Mouse (Mus musculus) limb, embryonic 12.5 days (tissue): Measurements from ENCODE around the gene Slc15a1. TPM values are rescaled to one million over a fixed set of nuclear protein-coding genes. Genes with fewer than 3 reads are reported as not detected.

Source experiments
- ATAC-seq: fragments of 200-750 bp; cut with Nextera tagmentation; 2 replicates; pipeline ENCODE4 v1.8.0; 2017; ENCODE audit warnings: low read depth, moderate TSS enrichment; ENCODE audit not compliant: insufficient number of reproducible peaks, insufficient read depth, low FRiP score, low TSS enrichment
- H3K27ac ChIP-seq: fragments of 300-500 bp; sonication (generic); 2 replicates; pipeline ENCODE4 v1.5.1; 2016; ENCODE audit warnings: mild to moderate bottlenecking, moderate library complexity
- H3K27me3 ChIP-seq: fragments of 300-500 bp; sonication (generic); 2 replicates; pipeline ENCODE4 v1.6.1; 2016; ENCODE audit warnings: mild to moderate bottlenecking, moderate library complexity
- H3K36me3 ChIP-seq: fragments of 300-500 bp; sonication (generic); 2 replicates; pipeline ENCODE4 v1.6.1; 2016; ENCODE audit warnings: mild to moderate bottlenecking, moderate library complexity
- H3K4me1 ChIP-seq: fragments of 300-500 bp; sonication (generic); replicated peaks from 2 replicates; pipeline ENCODE4 v1.6.1; 2016
- H3K4me2 ChIP-seq: fragments of 300-500 bp; sonication (generic); 2 replicates; pipeline ENCODE4 v1.6.1; 2016; ENCODE audit warnings: mild to moderate bottlenecking, moderate library complexity
- H3K4me3 ChIP-seq: fragments of 300-500 bp; sonication (generic); replicated peaks from 2 replicates; pipeline ENCODE4 v1.5.1; 2016; ENCODE audit warnings: mild to moderate bottlenecking
- H3K9ac ChIP-seq: fragments of 300-500 bp; sonication (generic); replicated peaks from 2 replicates; pipeline ENCODE4 v1.6.1; 2016; ENCODE audit warnings: mild to moderate bottlenecking, moderate library complexity
- H3K9me3 ChIP-seq: fragments of 300-500 bp; sonication (generic); 2 replicates; pipeline ENCODE4 v1.6.1; 2016; ENCODE audit warnings: mild to moderate bottlenecking, moderate library complexity
- WGBS: fragments of 180-500 bp; shearing (Covaris S2); methylation state at CpG from one replicate; pipeline ENCODE4 v1.1.7; 2016; 5-methylcytosine and 5-hydroxymethylcytosine counted together
- polyA plus RNA-seq: library from polyadenylated mRNA; unstranded; fragments of >200 nt; fragmentation: Nextera tagmentation; extraction: Ambion mirVana; gene quantifications from 2 replicates; pipeline ENCODE4 v1.2.1, GENCODE M21; 2016

Slc15a1 gene
- polyA plus RNA-seq, 1 experiment from 2014 or later: not detected

- H3K4me3 ChIP-seq: no peak overlapping the region
- peaks cover 18% of the 10 kb centered on the region for H3K4me1 ChIP-seq
- 0 out of 2 replicates have a peak, but pooled peaks cover 3% of the 10 kb centered on the region for H3K27me3 ChIP-seq
- no peaks in the 10 kb centered on the region for H3K9me3 ChIP-seq
- WGBS: 69% methylated on average over 3 of the region's 3 CpGs
- no peak for ATAC-seq
- H3K9ac ChIP-seq: no peak overlapping the region
- no peak overlapping the region for H3K4me2 ChIP-seq
- H3K36me3 ChIP-seq: no peaks in the 10 kb centered on the region
- H3K27ac ChIP-seq: no peak overlapping the region
Measured at GRCm38 (mm10) chr14:121493712-121494111, 11.3 kb downstream of the Slc15a1 start.

DNA sequence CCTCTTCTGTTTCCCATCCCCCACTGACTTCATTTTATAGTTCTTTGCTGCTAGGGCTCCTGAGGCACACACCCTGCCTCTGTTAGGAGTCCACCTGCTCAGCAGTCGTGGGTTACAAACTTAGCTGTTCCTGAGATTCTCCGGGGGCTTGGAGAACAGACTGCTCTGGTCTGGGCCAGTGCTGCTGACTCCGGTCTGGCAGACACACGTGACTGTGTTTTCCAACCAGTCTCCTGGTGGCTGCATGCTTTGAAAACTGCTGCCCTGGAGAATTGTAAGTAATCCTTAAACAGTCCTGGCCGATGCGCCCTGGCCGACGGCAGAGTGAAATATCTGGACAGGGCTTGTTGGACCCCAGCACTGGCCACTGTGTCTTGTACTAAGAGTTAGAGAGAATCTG lies 12.7 kb downstream of the Slc15a1 start:
- 45% methylated on average over 8 of the region's 8 CpGs for WGBS
- ATAC-seq: no peak
- H3K4me2 ChIP-seq: 0 out of 2 replicates have a peak overlapping the region, but pooled peaks have one; percentile 13

DNA sequence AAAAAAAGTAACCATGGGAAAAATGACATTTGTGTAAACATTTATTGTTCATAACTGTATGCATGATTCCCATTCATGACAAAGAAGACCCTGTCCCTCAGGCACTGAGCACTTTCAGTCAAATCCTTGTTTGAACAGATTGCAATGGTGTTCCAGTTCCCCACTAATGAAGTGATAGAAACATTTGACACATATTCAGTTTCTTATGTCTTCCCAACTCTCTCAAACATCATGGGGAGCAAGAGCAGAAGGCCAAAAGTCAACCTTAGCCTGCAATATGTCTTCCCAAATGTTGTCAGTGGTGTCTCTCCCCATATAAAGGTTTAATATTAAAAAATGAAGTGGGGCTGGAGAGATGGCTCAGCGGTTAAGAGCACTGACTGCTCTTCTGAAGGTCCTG lies 19.3 kb downstream of the Slc15a1 start:
- Histone ChIP-seq H3K9ac (no peak overlapping the region), H3K4me2 (no peak overlapping the region), H3K27ac (no peak overlapping the region), H3K4me1 (no peaks in the 10 kb centered on the region), H3K9me3 (no peaks in the 10 kb centered on the region), H3K36me3 (no peaks in the 10 kb centered on the region), H3K27me3 (no peaks in the 10 kb centered on the region), H3K4me3 (no peak overlapping the region)
- no peak for ATAC-seq
- WGBS: 89% methylated on average over 1 of the region's 1 CpGs

More for the DNA sequence above, 12.7 kb downstream of the Slc15a1 start:
- 0 out of 2 replicates have a peak, but pooled peaks cover 3% of the 10 kb centered on the region for H3K27me3 ChIP-seq
- H3K27ac ChIP-seq: peak overlapping the region; percentile 7; the same call in 1 of the 2 replicates
- no peak overlapping the region for H3K9ac ChIP-seq
- no peak overlapping the region for H3K4me3 ChIP-seq
- no peaks in the 10 kb centered on the region for H3K36me3 ChIP-seq
- H3K4me1 ChIP-seq: peaks cover 18% of the 10 kb centered on the region
- no peaks in the 10 kb centered on the region for H3K9me3 ChIP-seq

- Histone ChIP-seq H3K4me2 (no peak overlapping the region), H3K4me1 (no peaks in the 10 kb centered on the region), H3K4me3 (no peak overlapping the region), H3K9me3 (no peaks in the 10 kb centered on the region), H3K27me3 (no peaks in the 10 kb centered on the region), H3K27ac (no peak overlapping the region), H3K36me3 (no peaks in the 10 kb centered on the region), H3K9ac (no peak overlapping the region)
- 88% methylated on average over 3 of the region's 3 CpGs for WGBS
- ATAC-seq: no peak
Measured at GRCm38 (mm10) chr14:121484436-121484835, 20.6 kb downstream of the Slc15a1 start.

DNA sequence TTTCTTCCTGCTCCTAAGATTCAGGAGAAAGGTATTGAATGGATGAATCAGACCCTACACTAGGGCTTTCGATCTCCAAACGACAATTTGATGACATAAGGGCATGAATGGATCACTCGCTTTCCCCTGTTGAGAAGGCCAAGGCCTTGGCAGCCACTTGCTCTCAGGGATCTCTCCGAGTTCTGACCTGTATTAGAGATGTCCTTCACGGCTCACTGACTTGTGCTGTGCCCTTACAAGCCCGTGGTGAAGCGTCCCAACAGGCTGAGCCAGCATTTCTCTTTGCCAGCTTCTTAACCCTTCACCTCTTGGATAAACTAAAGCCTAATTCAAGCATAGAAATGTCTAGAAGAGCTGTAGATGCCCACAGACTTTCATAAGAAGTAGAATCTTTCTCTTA lies 22.9 kb downstream of the Slc15a1 start:
- Histone ChIP-seq H3K27me3 (no peaks in the 10 kb centered on the region), H3K4me3 (no peak overlapping the region), H3K36me3 (no peaks in the 10 kb centered on the region), H3K9me3 (no peaks in the 10 kb centered on the region), H3K27ac (no peak overlapping the region), H3K9ac (no peak overlapping the region), H3K4me2 (no peak overlapping the region), H3K4me1 (no peaks in the 10 kb centered on the region)
- WGBS: 75% methylated on average over 7 of the region's 7 CpGs
- ATAC-seq: no peak

DNA sequence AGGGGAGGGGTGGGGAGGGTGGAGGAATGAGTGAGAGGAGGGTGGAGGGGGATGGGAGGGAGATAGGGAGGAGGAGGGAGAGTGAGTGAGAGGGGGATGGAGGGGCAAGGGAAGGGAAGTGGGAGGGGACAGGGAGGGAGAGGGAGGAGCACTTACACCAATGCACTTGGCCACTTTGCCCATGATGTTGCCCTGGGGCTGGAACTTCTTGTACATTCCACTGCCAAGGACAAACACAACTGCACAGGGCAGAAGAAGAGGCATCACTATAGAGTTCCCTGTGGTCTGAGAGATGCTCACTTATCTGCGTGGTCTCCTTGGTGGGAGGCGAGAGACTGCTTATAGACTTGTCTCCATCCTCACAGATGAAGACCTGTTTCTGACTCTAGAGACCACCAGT lies 23.5 kb downstream of the Slc15a1 start:
- Histone ChIP-seq H3K4me1 (no peaks in the 10 kb centered on the region), H3K4me3 (no peak overlapping the region), H3K27me3 (no peaks in the 10 kb centered on the region), H3K9ac (no peak overlapping the region), H3K27ac (no peak overlapping the region), H3K36me3 (no peaks in the 10 kb centered on the region), H3K4me2 (no peak overlapping the region), H3K9me3 (no peaks in the 10 kb centered on the region)
- 91% methylated on average over 2 of the region's 2 CpGs for WGBS
- no peak for ATAC-seq

DNA sequence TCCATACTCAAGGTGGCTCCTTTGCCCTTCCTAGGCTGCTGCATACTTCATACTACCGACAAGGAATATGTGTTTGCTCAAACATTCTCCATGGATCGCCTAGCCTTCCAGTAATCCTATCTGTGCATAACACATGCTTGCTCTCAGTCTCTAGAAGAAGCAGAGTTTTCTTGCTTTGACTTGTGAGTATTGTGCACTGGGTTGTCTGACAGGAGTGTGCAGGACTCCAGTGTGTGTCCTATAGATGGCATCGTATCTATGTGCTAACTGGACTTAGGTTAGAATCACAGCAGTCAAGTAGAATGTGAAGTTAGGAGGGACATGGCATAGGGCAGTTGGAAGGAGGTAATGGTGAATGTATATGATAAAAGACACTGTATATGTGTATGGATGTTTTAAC lies 26.0 kb downstream of the Slc15a1 start:
- no peaks in the 10 kb centered on the region for H3K27me3 ChIP-seq
- no peaks in the 10 kb centered on the region for H3K4me1 ChIP-seq
- no peak overlapping the region for H3K9ac ChIP-seq
- H3K27ac ChIP-seq: no peak overlapping the region
- WGBS: 88% methylated on average over 3 of the region's 3 CpGs
- ATAC-seq: no peak
- H3K4me2 ChIP-seq: no peak overlapping the region
- no peaks in the 10 kb centered on the region for H3K9me3 ChIP-seq
- no peak overlapping the region for H3K4me3 ChIP-seq
- no peaks in the 10 kb centered on the region for H3K36me3 ChIP-seq

DNA sequence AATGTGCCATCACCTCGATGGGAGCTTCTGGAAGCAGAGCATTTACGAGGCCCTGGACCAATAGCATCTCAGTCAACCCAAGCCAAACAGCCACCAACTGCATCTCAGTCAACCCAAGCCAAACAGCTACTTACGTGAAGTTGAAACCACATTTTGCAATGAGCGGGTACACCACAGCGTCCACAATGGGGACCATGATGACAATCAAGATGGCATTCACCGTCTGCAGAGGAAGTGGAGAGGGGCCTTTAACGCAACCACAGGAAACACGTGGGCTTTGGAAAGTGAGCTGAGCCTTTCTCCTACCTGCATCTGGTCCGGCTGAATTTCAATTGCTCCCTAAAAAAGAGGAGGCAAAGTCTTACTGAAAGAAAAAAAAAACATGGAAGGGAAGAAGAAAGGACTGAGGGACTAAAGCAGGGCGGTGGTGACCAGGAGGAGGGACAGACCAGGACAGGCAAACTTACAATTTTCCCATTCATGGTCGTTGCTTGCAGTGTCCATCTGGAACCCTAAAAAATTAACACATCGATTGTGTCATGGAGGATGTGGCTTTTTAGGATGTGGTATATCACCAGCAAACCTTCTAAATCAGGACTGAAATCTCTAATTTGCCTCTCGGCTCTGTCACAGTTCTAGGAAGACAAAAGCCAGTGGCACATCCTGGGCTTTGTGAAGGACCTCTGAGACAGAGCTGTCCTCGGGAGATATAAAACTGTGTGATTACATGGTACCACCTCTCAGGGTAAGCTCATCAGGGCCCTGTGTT lies 26.9 kb downstream of the Slc15a1 start:
- Histone ChIP-seq H3K36me3 (no peaks in the 10 kb centered on the region), H3K9ac (no peak overlapping the region), H3K27ac (no peak overlapping the region), H3K4me3 (no peak overlapping the region), H3K27me3 (no peaks in the 10 kb centered on the region), H3K4me2 (no peak overlapping the region), H3K4me1 (no peaks in the 10 kb centered on the region), H3K9me3 (no peaks in the 10 kb centered on the region)
- 81% methylated on average over 14 of the region's 14 CpGs for whole genome bisulfite sequencing
- ATAC-seq: no peak

GRCm38 (mm10) chr14:121473869-121474268 lies 31.2 kb downstream of the Slc15a1 start:
- Histone ChIP-seq H3K27ac (no peak overlapping the region), H3K36me3 (no peaks in the 10 kb centered on the region), H3K9ac (no peak overlapping the region), H3K4me1 (no peaks in the 10 kb centered on the region), H3K27me3 (no peaks in the 10 kb centered on the region), H3K4me3 (no peak overlapping the region), H3K4me2 (no peak overlapping the region), H3K9me3 (no peaks in the 10 kb centered on the region)
- WGBS: 73% methylated on average over 4 of the region's 4 CpGs
- ATAC-seq: no peak

DNA sequence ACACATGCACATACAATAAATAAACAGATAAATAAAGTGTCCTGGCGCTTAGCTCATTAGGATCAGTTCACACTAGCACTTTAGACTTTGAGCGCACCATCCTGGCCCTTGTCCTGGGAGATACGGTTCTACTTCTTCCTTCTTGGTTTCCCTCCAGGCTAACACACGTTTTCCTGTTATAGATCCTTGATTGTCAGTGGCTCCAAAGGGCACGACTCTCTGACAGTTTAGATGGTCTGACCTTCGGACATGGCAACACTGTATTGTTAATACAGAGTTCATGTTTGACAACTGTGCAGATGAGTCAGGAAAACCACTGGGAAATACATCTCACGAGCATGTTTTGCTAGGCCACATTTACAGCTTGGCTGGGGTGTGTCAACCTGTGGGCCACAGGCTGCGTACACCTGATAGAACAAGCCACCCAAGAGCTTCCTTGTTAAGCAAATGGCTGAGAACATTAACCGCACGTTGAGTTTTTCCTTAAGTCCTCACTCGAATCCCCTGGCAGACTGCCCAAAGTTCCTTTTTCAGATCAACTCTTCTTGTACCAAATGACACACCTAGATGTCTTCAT lies 33.4 kb downstream of the Slc15a1 start:
- Histone ChIP-seq H3K4me2 (no peak overlapping the region), H3K27me3 (no peaks in the 10 kb centered on the region), H3K4me1 (no peaks in the 10 kb centered on the region), H3K9me3 (no peaks in the 10 kb centered on the region), H3K4me3 (no peak overlapping the region), H3K9ac (no peak overlapping the region), H3K36me3 (no peaks in the 10 kb centered on the region), H3K27ac (no peak overlapping the region)
- 86% methylated on average over 11 of the region's 11 CpGs for WGBS
- ATAC-seq: no peak

DNA sequence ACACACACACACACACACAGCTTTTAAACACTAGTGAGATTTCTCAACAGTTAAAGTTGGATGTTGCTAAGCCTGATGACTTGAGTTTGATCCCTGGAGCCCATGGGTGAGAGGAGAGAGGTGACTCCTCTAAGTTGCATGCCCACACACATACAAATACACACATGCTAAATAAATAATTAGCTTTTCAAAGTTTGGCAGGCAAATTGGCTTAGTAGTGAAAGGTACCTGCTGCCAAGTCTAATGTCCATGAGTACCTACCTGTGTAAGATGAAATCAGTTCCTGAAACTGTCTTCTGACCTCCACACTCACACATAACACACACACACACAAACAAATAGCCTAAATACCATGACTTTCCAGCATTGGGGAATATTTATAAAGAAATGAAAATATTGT lies 35.5 kb downstream of the Slc15a1 start:
- no peaks in the 10 kb centered on the region for H3K27me3 ChIP-seq
- no peak overlapping the region for H3K27ac ChIP-seq
- no peak overlapping the region for H3K4me2 ChIP-seq
- H3K4me3 ChIP-seq: no peak overlapping the region
- no peak for ATAC-seq
- H3K9me3 ChIP-seq: no peaks in the 10 kb centered on the region
- H3K36me3 ChIP-seq: no peaks in the 10 kb centered on the region
- no peak overlapping the region for H3K9ac ChIP-seq
- H3K4me1 ChIP-seq: no peaks in the 10 kb centered on the region

- no peak overlapping the region for H3K4me3 ChIP-seq
- H3K9ac ChIP-seq: no peak overlapping the region
- no peak overlapping the region for H3K4me2 ChIP-seq
- no peak for ATAC-seq
- no peak overlapping the region for H3K27ac ChIP-seq
- H3K27me3 ChIP-seq: no peaks in the 10 kb centered on the region
- 92% methylated on average over 6 of the region's 6 CpGs for WGBS
- no peaks in the 10 kb centered on the region for H3K4me1 ChIP-seq
- no peaks in the 10 kb centered on the region for H3K36me3 ChIP-seq
- no peaks in the 10 kb centered on the region for H3K9me3 ChIP-seq
Measured at GRCm38 (mm10) chr14:121467646-121468045, 37.4 kb downstream of the Slc15a1 start.
